Mouse (Mus musculus): ENCODE results near the gene Glod5.

GRCm38 (mm10) chrX:7963829-7964626 is 54.3 kb downstream of the Glod5 start:
- TF ChIP-seq GATA1 (IDR thresholded peaks at IDR 0.05; ENCODE audit: low read length) (no peak), TAL1 (IDR thresholded peaks at IDR 0.05; ENCODE audit: low read length) (no peak)

All from erythroblast, embryonic 14.5 days (primary cell).